Mouse (Mus musculus) CH12.LX (cell line): ENCODE measurements around the gene Qsox2. TPM values are rescaled to one million over a fixed set of nuclear protein-coding genes. Genes with fewer than 3 reads are reported as not detected.

Experiments
- DNase-seq: peaks from one replicate; pipeline ENCODE4 v3.0.0-alpha.2; 2013; ENCODE audit errors: extremely low read depth
- H3K27ac ChIP-seq: 2 replicates; pipeline ENCODE4 v1.5.1; 2012; ENCODE audit warnings: low read depth, mild to moderate bottlenecking, control low read depth, moderate library complexity; ENCODE audit not compliant: insufficient read depth
- H3K27me3 ChIP-seq: replicated peaks from 2 replicates; pipeline ENCODE3; 2012; ENCODE audit warnings: inconsistent platforms
- H3K36me3 ChIP-seq, 2 experiments: replicated peaks in 1 of 2; 2 replicates each; pipeline versions ENCODE3 to v1.6.1; 2012; ENCODE audit warnings: inconsistent platforms in 1 of 2, low read length in 1 of 2, mild to moderate bottlenecking in 1 of 2, mixed read lengths in 1 of 2, moderate library complexity in 1 of 2; ENCODE audit not compliant: control insufficient read depth in 1 of 2, insufficient read depth in 1 of 2
- H3K4me1 ChIP-seq, 2 experiments: 2 replicates each; pipeline ENCODE4 v1.6.1; 2012; ENCODE audit warnings: inconsistent platforms in 1 of 2, moderate library complexity in 1 of 2; ENCODE audit not compliant: insufficient read depth in 2 of 2, control insufficient read depth in 1 of 2
- H3K4me2 ChIP-seq: 2 replicates; pipeline ENCODE4 v1.6.1; 2012; ENCODE audit warnings: low read depth, mild to moderate bottlenecking, control low read depth; ENCODE audit not compliant: poor library complexity, insufficient read depth, severe bottlenecking
- H3K4me3 ChIP-seq, 3 experiments: fragments of 150-350 bp in 1 of 3; sonication (generic) in 1 of 3; replicated peaks in 1 of 3; 2 replicates each; pipeline versions ENCODE3 to v1.5.1; 2011 to 2012; ENCODE audit warnings: low read depth in 2 of 3, low read length in 2 of 3, mild to moderate bottlenecking in 2 of 3, moderate library complexity in 2 of 3, control low read depth in 1 of 3, improper control_type of control experiment in 1 of 3, inconsistent platforms in 1 of 3, mixed read lengths in 1 of 3; ENCODE audit not compliant: poor library complexity in 1 of 3
- H3K79me2 ChIP-seq: replicated peaks from 2 replicates; pipeline ENCODE4 v1.6.1; 2012; ENCODE audit warnings: mild to moderate bottlenecking, moderate library complexity; ENCODE audit not compliant: control insufficient read depth, poor library complexity, insufficient read depth, severe bottlenecking; ENCODE audit errors: extremely low read depth
- H3K9ac ChIP-seq: 2 replicates; pipeline ENCODE4 v1.6.1; 2012; ENCODE audit warnings: low read depth, mild to moderate bottlenecking, control low read depth, moderate library complexity; ENCODE audit not compliant: insufficient read depth
- H3K9me3 ChIP-seq: replicated peaks from 2 replicates; pipeline ENCODE3; 2012; ENCODE audit warnings: low read length, inconsistent platforms, mixed read lengths
- BHLHE40 ChIP-seq: IDR thresholded peaks from 2 replicates; pipeline ENCODE4 v1.6.1; 2011; ENCODE audit warnings: mild to moderate bottlenecking, low read depth, low read length, improper control_type of control experiment
- CHD1 ChIP-seq: IDR thresholded peaks from 2 replicates; pipeline ENCODE4 v1.6.1; 2012; ENCODE audit warnings: low read depth, low read length, improper control_type of control experiment, inconsistent platforms
- CHD2 ChIP-seq: IDR thresholded peaks from 2 replicates; pipeline ENCODE4 v1.6.1; 2011; ENCODE audit warnings: low read length, improper control_type of control experiment
- CTCF ChIP-seq, 2 experiments: IDR thresholded peaks in 1 of 2; conservative IDR thresholded peaks in 1 of 2; 2 replicates each; pipeline ENCODE4 v1.5.1; 2011 to 2012; ENCODE audit warnings: low read depth in 2 of 2, low read length in 2 of 2, improper control_type of control experiment in 1 of 2, inconsistent platforms in 1 of 2, mild to moderate bottlenecking in 1 of 2, moderate library complexity in 1 of 2
- ELF1 ChIP-seq: IDR thresholded peaks from 2 replicates; pipeline ENCODE4 v1.6.1; 2014; ENCODE audit warnings: low read depth, mild to moderate bottlenecking, inconsistent platforms, low read length, improper control_type of control experiment
- ETS1 ChIP-seq: conservative IDR thresholded peaks from 2 replicates; pipeline ENCODE4 v1.6.1; 2012; ENCODE audit warnings: low read depth, mild to moderate bottlenecking, inconsistent platforms, low read length, improper control_type of control experiment, moderate library complexity
- GABPA ChIP-seq: IDR thresholded peaks from 2 replicates; pipeline ENCODE4 v1.6.1; 2012; ENCODE audit warnings: low read depth, low read length, improper control_type of control experiment, inconsistent platforms; ENCODE audit not compliant: insufficient replicate concordance
- JUN ChIP-seq: IDR thresholded peaks from 2 replicates; pipeline ENCODE4 v1.6.1; 2011; ENCODE audit warnings: low read depth, mild to moderate bottlenecking, low read length, improper control_type of control experiment, moderate library complexity; ENCODE audit not compliant: insufficient read depth
- JUND ChIP-seq: conservative IDR thresholded peaks from 2 replicates; pipeline ENCODE4 v1.6.1; 2011; ENCODE audit warnings: low read depth, low read length, improper control_type of control experiment
- KAT2A ChIP-seq: IDR thresholded peaks from 2 replicates; pipeline ENCODE4 v1.6.1; 2012; ENCODE audit warnings: low read length, improper control_type of control experiment, inconsistent platforms; ENCODE audit not compliant: insufficient replicate concordance
- MAFK ChIP-seq: IDR thresholded peaks from 2 replicates; pipeline ENCODE4 v1.6.1; 2011; ENCODE audit warnings: low read length, improper control_type of control experiment; ENCODE audit not compliant: insufficient replicate concordance
- MXI1 ChIP-seq: IDR thresholded peaks from 2 replicates; pipeline ENCODE4 v1.6.1; 2011; ENCODE audit warnings: mild to moderate bottlenecking, low read depth, low read length, improper control_type of control experiment
- MYC ChIP-seq: IDR thresholded peaks from 2 replicates; pipeline ENCODE4 v1.6.1; 2011; ENCODE audit warnings: low read depth, mild to moderate bottlenecking, improper control_type of control experiment, low read length
- NELFE ChIP-seq: IDR thresholded peaks from 2 replicates; pipeline ENCODE4 v1.6.1; 2011; ENCODE audit warnings: low read depth, low read length, improper control_type of control experiment
- NRF1 ChIP-seq: IDR thresholded peaks from 2 replicates; pipeline ENCODE4 v1.6.1; 2014; ENCODE audit warnings: low read depth, mild to moderate bottlenecking, inconsistent platforms, low read length, improper control_type of control experiment, moderate library complexity
- PAX5 ChIP-seq: IDR thresholded peaks from 2 replicates; pipeline ENCODE4 v1.6.1; 2012; ENCODE audit warnings: low read length, inconsistent platforms, mixed read lengths
- POLR2AphosphoS2 ChIP-seq: IDR thresholded peaks from 2 replicates; pipeline ENCODE4 v1.6.1; 2011; ENCODE audit warnings: low read depth, low read length, improper control_type of control experiment
- RCOR1 ChIP-seq: conservative IDR thresholded peaks from 2 replicates; pipeline ENCODE4 v1.6.1; 2012; ENCODE audit warnings: low read depth, mild to moderate bottlenecking, inconsistent platforms, low read length, improper control_type of control experiment
- SIN3A ChIP-seq: IDR thresholded peaks from 2 replicates; pipeline ENCODE4 v1.6.1; 2012; ENCODE audit warnings: low read length, improper control_type of control experiment, inconsistent platforms
- SMC3 ChIP-seq: IDR thresholded peaks from 2 replicates; pipeline ENCODE4 v1.6.1; 2011; ENCODE audit warnings: low read depth, low read length, improper control_type of control experiment
- TBP ChIP-seq: conservative IDR thresholded peaks from 2 replicates; pipeline ENCODE4 v1.6.1; 2011; ENCODE audit warnings: low read depth, low read length, improper control_type of control experiment
- TCF12 ChIP-seq: IDR thresholded peaks from 2 replicates; pipeline ENCODE4 v1.6.1; 2014; ENCODE audit warnings: low read depth, mild to moderate bottlenecking, inconsistent platforms, low read length, improper control_type of control experiment
- UBTF ChIP-seq: IDR thresholded peaks from 2 replicates; pipeline ENCODE4 v1.6.1; 2012; ENCODE audit warnings: low read depth, mild to moderate bottlenecking, inconsistent platforms, low read length, improper control_type of control experiment, moderate library complexity
- USF1 ChIP-seq: IDR thresholded peaks from 2 replicates; pipeline ENCODE4 v1.6.1; 2014; ENCODE audit warnings: low read depth, mild to moderate bottlenecking, inconsistent platforms, low read length, improper control_type of control experiment
- ZC3H11A ChIP-seq: IDR thresholded peaks from 2 replicates; pipeline ENCODE4 v1.6.1; 2012; ENCODE audit warnings: low read depth, mild to moderate bottlenecking, inconsistent platforms, low read length, improper control_type of control experiment
- ZMIZ1 ChIP-seq: IDR thresholded peaks from 2 replicates; pipeline ENCODE4 v1.6.1; 2012; ENCODE audit warnings: low read depth, mild to moderate bottlenecking, inconsistent platforms, low read length, improper control_type of control experiment
- ZNF384 ChIP-seq: IDR thresholded peaks from 2 replicates; pipeline ENCODE4 v1.6.1; 2012; ENCODE audit warnings: low read depth, low read length, improper control_type of control experiment, inconsistent platforms
- dilution Hi-C: fragments of 300-500 bp; cut with MboI; formaldehyde crosslinking; loops from 2 replicates; pipeline ENCODE4 v1.14.3; 2020; ENCODE audit warnings: low sequenced_read_pairs; ENCODE audit not compliant: extremely low pct_unique_long_range_greater_than_20kb, extremely low pct_ligation_motif_present
- in situ Hi-C: fragments of 300-500 bp; cut with MboI; formaldehyde crosslinking; loops from 3 replicates; pipeline ENCODE4 v1.14.3; 2019; ENCODE audit warnings: low sequenced_read_pairs, low pct_ligation_motif_present, low pct_unique_long_range_greater_than_20kb, mixed read lengths
- polyA plus RNA-seq: library from polyadenylated mRNA; unstranded; fragments of >175 nt; gene quantifications from 2 replicates; pipeline ENCODE4 v1.2.1, GENCODE M21; 2012; ENCODE audit warnings: low read depth; ENCODE audit not compliant: insufficient read length
- total RNA-seq, 2 experiments: library from RNA; depleted of rRNA; stranded (reverse); fragments of 300-350 nt in 1 of 2; fragments of >200 nt in 1 of 2; gene quantifications; 2 replicates each; pipeline ENCODE4 v1.2.3; 2012 to 2014

The Qsox2 gene
- total and polyA plus RNA-seq, 3 experiments: 6.4 to 11.5 (median 9.3) TPM

DNA sequence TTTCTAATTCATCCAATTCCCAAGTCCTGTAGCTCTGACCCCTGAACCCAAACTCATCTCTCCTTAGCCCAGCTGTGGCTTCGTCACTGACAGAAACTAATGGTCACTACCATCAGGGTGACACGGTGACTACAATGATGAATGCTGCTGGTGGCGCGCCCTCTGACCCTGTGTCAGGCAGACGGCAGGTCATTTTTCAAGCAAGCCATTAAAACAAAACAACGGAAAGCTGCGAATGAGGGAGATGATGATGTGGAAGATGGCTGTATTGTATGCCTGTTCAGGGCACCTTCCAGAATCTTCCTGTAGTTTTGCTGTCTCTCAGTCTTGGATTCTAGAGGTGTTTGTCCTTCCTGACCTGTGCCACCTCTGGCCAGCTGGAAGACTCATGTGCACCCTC lies 49.1 kb upstream of the Qsox2 start:
- Histone ChIP-seq H3K4me1 (peaks cover 3% of the 10 kb centered on the region in 2 experiments; a peak in 1 of 4 replicates), H3K27me3 (peaks cover 78% of the 10 kb centered on the region), H3K4me2 (no peak overlapping the region), H3K9me3 (no peaks in the 10 kb centered on the region), H3K27ac (no peak overlapping the region), H3K9ac (no peak overlapping the region), H3K79me2 (no peaks in the 10 kb centered on the region), H3K4me3 (no peak overlapping the region), H3K36me3 (no peaks in the 10 kb centered on the region)
- in situ Hi-C loops (loop anchor here (25.0 kb wide), 1 partner anchor 249 kb away; no protein-coding TSS in a partner anchor), dilution Hi-C loops (no loop called here)
- TF ChIP-seq USF1 (no peak), CTCF (conservative IDR thresholded peaks at IDR 0.05 in 1 of 2, IDR thresholded peaks at IDR 0.05 in 1 of 2; ENCODE audit: low read depth in 2 of 2, low read length in 2 of 2) (no peak), ZC3H11A (no peak), CHD2 (no peak), ZMIZ1 (no peak), MAFK (no peak), BHLHE40 (no peak), POLR2AphosphoS2 (no peak), ELF1 (no peak), NRF1 (no peak), MXI1 (no peak), MYC (no peak), PAX5 (no peak), KAT2A (no peak), GABPA (no peak), UBTF (no peak), NELFE (no peak), RCOR1 (no peak)
- no peak for DNase-seq

DNA sequence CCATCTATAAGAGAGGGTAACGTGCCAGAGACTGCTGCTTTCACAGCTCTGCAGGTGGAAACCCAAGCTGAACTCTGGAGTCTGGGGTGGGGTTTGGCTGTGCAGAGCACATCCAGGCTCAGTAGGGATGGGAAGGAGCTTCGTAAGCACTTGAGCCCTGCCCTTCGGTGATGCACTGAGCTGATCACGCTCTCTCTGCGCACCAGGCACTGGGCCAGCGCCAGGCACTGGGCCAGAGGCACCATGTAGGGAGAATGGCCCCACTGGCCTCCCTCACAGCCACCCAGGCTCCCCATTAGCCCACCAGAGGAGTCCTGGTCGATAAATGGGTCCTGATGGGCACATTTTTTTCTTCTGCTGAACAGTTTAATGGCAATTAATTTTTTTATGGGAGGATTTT lies 48.5 kb upstream of the Qsox2 start:
- dilution Hi-C loops (no loop called here), in situ Hi-C loops (loop anchor here (25.0 kb wide), 1 partner anchor 249 kb away; no protein-coding TSS in a partner anchor)
- H3K4me2 ChIP-seq: no peak overlapping the region
- H3K9ac ChIP-seq: no peak overlapping the region
- TF ChIP-seq TCF12 (no peak), MYC (no peak), ELF1 (no peak), JUND (no peak), USF1 (no peak), ZC3H11A (no peak), UBTF (no peak), PAX5 (no peak), SMC3 (no peak), TBP (no peak), KAT2A (no peak), ZNF384 (no peak), JUN (no peak), ETS1 (no peak), RCOR1 (no peak), CHD2 (no peak), SIN3A (no peak), NELFE (no peak), CHD1 (no peak)
- H3K4me1 ChIP-seq: peaks cover 0 to 3% of the 10 kb centered on the region in 2 experiments; a peak in 1 of 4 replicates
- H3K36me3 ChIP-seq: no peaks in the 10 kb centered on the region
- no peak overlapping the region for H3K27ac ChIP-seq
- no peak for DNase-seq
- H3K27me3 ChIP-seq: peaks cover 80% of the 10 kb centered on the region
- H3K9me3 ChIP-seq: no peaks in the 10 kb centered on the region
- H3K79me2 ChIP-seq: no peaks in the 10 kb centered on the region
- H3K4me3 ChIP-seq: no peak overlapping the region
